Mouse (Mus musculus) megakaryocyte, adult 5-6 weeks (primary cell): Measurements from ENCODE around the gene Chd9. TPM values are rescaled to one million over a fixed set of nuclear protein-coding genes. Genes with fewer than 3 reads are reported as not detected.

Experiments
- ATAC-seq: 2 replicates; pipeline ENCODE4 v1.8.0; 2016; ENCODE audit warnings: mild to moderate bottlenecking, inconsistent platforms; ENCODE audit not compliant: poor library complexity, severe bottlenecking
- total RNA-seq, 2 experiments: library from RNA; stranded (forward) in 1 of 2; stranded (reverse) in 1 of 2; fragments of 153-499, 151-499 nt in 1 of 2; fragments of 221-1000, 200-1000 nt in 1 of 2; gene quantifications; 2 replicates each; pipeline versions ENCODE4 v1.2.3 to v1.2.4; 2015 to 2017

The Chd9 gene
- total RNA-seq, 2 experiments from 2014 or later, result 39.0 to 91.1 TPM

GRCm38 (mm10) chr8:90834321-90834672, 6.1 kb downstream of the Chd9 start:
- ATAC-seq, result 0 out of 2 replicates have a peak, but pooled peaks have one; percentile 20

DNA sequence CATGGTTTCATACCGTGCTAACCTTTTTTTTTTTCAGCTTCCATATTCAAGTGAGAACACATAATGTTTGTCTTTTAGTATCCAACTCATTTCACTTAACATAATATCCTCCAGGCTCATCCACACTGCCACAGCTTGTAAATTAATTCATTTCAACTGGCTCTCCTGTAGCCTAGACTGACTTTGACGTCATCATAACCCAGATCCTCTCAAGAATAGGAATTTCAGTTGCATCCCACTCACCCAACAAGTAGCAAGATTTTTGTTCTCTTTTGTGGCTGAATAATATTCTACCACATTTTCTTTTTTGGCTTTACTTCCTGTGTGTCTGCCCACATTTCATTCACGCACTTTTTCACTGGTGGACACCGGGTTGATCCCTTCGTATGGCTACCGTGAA, 9.3 kb downstream of the Chd9 start:
- no peak for ATAC-seq

GRCm38 (mm10) chr8:90839725-90840714, 11.9 kb downstream of the Chd9 start:
- peak; percentile 51 for ATAC-seq

DNA sequence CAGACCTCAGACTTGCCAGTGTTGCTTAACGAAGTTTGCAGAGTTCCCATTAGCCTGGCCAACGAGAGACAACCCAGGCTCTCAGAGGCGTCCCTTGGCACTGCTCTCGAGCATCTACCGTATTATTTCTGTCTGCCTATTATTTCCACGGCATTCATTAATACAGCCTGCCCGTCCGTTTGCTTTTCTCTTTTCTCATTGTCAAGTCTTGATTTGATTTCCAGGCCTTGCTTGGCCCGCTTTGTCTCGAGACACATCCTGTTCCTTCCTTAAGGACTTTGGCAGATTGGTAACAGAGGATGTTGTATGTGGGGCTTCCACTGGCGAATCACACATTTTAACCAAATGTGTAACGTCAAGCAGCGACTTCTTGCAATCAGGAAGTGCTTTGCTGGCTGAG, 13.2 kb downstream of the Chd9 start:
- peak; percentile 43 for ATAC-seq

DNA sequence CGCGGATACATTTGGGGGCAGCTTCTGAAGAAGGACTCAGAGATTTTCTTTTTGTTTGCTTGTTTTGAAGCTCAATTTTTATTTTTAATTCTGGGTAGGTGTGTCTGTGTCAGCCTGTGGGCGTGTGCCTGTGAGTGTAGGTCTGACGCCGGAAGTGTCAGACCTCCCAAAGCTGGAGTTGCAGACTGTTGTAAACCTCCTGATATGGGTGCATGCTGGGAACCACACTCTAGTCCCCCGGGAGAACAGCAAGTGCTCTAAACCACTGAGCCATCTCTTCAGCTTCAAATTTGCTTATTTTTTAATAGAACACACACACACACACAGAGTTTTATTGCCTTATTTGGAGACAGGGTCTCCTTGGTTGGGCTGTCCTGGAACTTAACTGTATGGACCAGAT, 15.0 kb downstream of the Chd9 start:
- no peak for ATAC-seq

DNA sequence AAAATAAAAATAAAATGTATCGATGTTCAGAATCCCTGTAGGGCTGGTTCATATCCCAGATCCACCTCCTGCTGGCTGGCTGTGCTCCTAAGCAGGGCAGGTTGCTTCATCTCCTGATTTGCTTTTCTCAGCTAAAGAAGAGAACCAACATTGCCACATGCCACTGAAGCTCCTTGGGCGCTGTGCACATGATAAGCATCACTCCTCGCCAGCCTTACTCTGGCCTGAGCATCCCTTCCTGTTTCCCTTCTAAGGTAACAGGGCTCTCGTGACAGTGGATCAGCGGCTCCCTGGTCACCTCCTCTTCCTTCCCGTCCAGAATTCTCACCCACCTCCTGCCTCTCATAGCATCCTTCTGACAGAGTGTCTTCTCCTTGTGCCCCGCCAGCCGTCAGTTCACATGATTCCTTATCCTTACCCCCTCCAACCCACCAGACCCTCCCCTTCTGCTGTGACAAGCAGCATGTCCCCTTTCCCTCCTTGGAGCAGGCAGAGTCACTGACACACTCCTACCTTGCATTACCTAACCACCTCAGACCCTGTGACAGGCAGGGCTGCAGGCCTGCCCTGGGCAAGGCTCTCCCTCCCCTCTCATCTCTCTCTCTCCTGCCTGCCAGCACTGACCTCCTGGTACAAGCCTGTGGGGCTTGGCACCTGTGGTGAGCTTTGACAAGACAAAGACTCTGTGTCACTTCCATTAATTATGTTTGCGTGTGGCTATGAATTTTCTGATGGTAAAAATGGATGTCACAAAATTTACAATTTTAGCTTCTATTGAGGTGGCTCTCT, 16.2 kb downstream of the Chd9 start:
- ATAC-seq, result no peak

- ATAC-seq, result no peak
Measured at GRCm38 (mm10) chr8:90847980-90848379, 19.8 kb downstream of the Chd9 start.

DNA sequence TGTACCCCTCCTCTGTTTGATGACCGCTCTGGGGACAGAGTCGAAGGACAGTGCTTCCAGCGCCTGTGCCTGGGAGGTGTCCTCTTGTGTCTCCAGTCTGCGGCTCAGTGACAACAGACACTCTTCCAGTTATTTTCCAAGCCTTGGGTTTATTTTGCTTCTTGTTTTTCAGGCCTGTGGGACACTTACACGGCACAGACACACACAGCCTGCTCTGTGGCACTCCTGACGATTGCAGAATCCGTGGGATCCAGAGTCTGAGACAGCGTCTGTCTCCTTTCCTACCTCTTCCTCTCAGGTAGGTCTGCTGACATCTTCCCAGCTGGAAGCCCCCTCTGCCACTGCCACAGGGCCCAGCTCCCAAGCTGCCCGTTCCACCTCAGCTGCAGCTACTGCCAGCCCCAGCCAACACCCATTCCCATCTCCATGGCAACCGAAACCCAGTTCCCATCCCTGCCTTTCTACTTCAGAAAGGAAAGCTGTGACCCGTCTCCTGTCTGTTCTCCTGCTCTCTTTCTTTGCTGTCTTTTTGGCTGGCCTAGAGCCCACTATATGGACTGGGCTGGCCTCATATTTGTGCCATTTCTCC, 21.4 kb downstream of the Chd9 start:
- no peak for ATAC-seq

- ATAC-seq, result no peak
Measured at GRCm38 (mm10) chr8:90851544-90851943, 23.4 kb downstream of the Chd9 start.

DNA sequence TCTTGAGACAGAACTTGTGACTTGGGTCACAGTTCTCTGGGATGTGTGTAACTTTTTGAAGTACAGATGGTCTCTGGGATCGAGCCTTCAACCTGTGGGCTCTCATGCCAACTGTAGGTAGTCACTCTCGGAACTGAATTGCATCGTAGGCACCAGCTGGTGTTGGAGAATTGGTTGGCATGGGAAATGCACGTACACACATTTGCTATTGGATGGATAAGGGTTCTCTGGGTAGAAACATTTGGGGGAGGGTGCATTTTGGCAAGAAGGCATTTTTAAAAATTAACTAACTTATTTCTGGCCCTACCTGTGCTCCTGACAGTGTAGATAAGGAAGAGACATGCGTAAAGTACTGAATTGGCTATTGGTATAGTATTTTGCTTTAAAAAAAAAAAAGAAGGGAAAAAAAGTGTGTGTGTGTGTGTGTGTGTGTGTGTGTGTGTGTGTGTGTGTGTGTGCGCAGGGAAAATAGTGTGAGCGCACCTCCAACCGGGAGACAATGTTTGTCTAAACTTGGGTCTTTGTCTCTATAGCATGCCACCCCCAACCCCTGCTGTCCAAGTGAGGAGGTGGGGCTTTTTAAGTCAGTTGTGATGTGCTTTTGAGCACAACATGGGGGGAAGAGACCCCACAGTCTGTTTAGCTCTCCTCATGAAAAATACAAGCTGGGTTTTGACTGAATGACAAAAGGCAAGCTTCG, 26.0 kb downstream of the Chd9 start:
- ATAC-seq, result no peak

DNA sequence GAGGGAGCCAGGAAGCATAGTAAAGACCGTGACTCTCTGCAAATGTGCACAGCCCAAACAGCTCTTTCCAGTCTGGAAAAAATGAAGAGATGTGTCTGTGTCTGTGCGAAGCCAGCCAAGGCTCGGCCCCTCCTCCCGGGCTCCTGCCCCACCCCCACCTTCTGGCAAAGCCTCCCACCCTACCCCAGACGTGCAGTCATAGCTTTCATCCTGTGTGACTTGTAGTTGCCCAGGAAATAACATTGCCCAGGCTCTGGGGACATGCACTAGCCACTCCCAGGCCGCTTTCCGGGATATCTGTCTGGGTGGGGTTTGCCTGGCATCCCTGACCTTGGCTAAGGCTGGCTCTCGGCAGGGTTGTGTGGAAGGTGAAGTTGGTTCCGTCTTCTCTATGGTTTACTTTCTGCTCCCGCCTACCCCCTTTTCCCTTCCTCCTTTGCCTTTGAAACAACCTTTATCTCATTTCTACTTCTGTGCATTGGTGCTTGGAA, 26.6 kb downstream of the Chd9 start:
- peak; percentile 78 for ATAC-seq

GRCm38 (mm10) chr8:90856171-90856570, 28.0 kb downstream of the Chd9 start:
- no peak for ATAC-seq

GRCm38 (mm10) chr8:90856952-90857351, 28.8 kb downstream of the Chd9 start:
- ATAC-seq, result no peak

DNA sequence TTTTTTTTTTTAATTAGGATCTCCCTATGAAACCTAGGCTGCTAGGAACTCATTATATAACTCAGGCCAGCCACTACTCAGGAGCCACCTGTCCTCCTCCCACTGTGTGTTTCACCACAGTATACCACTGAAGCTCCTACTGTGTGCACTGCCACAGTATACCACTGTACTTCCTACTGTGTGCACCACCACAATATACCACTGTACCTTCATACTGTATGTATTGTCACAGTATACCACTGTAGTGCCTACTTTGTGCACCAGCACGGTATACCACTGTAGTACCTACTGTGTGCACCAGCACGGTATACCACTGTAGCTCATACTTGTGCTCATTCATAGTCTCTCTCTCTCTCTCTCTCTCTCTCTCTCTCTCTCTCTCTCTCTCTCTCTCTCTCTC, 29.9 kb downstream of the Chd9 start:
- no peak for ATAC-seq

GRCm38 (mm10) chr8:90861266-90861944, 33.3 kb downstream of the Chd9 start:
- peak; percentile 90 for ATAC-seq

DNA sequence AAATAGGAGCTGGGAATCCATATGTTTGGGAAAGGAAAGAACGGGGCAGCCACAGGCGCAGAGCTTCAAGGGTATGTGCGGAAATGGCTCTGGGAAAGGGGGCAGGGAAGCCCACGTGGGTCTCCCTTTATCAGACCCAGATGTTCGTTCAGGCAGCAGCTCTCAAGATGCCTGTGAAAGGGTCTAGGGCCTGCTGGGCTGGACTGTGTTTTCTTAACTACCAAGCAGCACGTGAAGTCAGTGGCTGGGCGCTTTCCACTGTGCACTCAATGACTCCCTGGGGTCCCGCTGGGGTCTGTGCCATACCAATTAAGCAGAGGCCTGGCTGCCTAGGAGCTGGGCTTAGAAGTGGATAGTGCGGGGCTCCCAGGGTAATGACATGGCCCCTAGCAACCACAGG, 33.9 kb downstream of the Chd9 start:
- no peak for ATAC-seq

GRCm38 (mm10) chr8:90867061-90867460, 38.9 kb downstream of the Chd9 start:
- ATAC-seq, result no peak

- ATAC-seq, result no peak
Measured at GRCm38 (mm10) chr8:90867911-90868310, 39.8 kb downstream of the Chd9 start.

DNA sequence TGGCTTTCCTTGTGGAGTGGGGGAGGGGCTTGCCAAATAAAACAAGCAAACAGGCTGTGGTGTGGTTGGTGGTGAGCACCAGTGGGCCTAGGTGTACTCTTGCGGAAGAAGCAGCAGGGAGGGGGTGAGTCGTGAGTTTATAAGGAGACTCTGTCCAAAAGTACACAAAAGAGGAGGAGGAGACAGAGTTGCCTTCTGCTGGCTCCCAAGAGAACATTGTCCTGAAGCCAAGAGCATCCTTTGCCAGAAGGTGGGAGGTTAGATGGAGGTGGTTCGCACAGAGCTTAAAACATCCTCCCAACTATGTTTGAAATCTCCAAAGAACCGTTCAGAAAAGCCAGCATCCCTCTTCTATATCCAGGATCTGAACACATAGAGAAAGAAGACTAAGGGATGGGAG, 40.2 kb downstream of the Chd9 start:
- ATAC-seq, result no peak
